Mouse (Mus musculus) bone marrow, adult 2 months (tissue): ENCODE measurements at regions not wholly inside any gene's neighbourhood (a gene's known extent, or its start where the extent isn't known, plus 50 kb on each side); places are given as distances from the start of the nearest gene placed in this dataset.

ENCODE experiments used
- H3K27ac ChIP-seq: fragments of 200-500 bp; 2 replicates; pipeline ENCODE4 v1.5.1; 2012; ENCODE audit warnings: low read depth, mild to moderate bottlenecking, control low read depth, inconsistent platforms, low read length; ENCODE audit not compliant: control insufficient read depth, poor library complexity, insufficient read depth
- H3K4me1 ChIP-seq: fragments of 200-500 bp; 2 replicates; pipeline ENCODE4 v1.6.1; 2011; ENCODE audit warnings: low read length; ENCODE audit not compliant: control insufficient read depth, insufficient read depth
- H3K4me3 ChIP-seq: fragments of 200-500 bp; replicated peaks from 2 replicates; pipeline ENCODE3; 2011; ENCODE audit warnings: mild to moderate bottlenecking, low read depth, low read length, control low read depth; ENCODE audit not compliant: control insufficient read depth
- CTCF ChIP-seq: fragments of 200-500 bp; IDR thresholded peaks from 2 replicates; pipeline ENCODE4 v1.5.1; 2011; ENCODE audit warnings: low read length, control low read depth; ENCODE audit not compliant: control insufficient read depth, insufficient read depth
- POLR2A ChIP-seq: fragments of 200-500 bp; IDR thresholded peaks from 2 replicates; pipeline ENCODE4 v1.6.1; 2011; ENCODE audit warnings: low read depth, mild to moderate bottlenecking, control low read depth, low read length, borderline replicate concordance; ENCODE audit not compliant: control insufficient read depth
- WGBS: fragments of 180-500 bp; shearing (Covaris S2); methylation state at CpG from one replicate; pipeline ENCODE4 v1.1.7; 2018; 5-methylcytosine and 5-hydroxymethylcytosine counted together

- Histone ChIP-seq H3K4me3 (no peak overlapping the region), H3K4me1 (no peaks in the 10 kb centered on the region), H3K27ac (no peak overlapping the region)
- 81% methylated on average over 5 of the region's 5 CpGs for WGBS
- TF ChIP-seq POLR2A: no peak
Measured at GRCm38 (mm10) chr2:51837864-51838263, 97.1 kb downstream of the Rbm43 start.

DNA sequence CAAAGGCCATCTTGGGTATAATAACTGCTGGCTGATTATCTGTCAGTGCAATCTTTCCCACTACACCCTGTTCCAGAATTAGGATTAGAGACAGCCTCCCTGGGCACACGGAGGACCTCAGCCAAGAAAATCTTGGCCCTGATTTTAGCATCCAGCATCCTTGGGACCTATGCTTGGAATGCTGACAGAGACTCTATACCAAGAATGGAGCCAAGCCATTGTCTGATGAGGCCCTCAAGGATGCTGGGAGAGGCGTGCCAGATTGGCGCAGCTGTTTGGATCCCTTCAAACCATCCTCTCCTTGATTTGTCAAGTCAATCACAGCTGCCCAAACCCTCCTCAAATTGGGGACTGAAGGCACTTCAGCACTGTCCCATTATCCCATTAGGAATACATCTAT, 94.2 kb downstream of the Rbm43 start:
- Histone ChIP-seq H3K4me3 (no peak overlapping the region), H3K27ac (no peak overlapping the region), H3K4me1 (no peaks in the 10 kb centered on the region)
- no peak for TF ChIP-seq CTCF
- no peak for TF ChIP-seq POLR2A
- WGBS: 84% methylated on average over 3 of the region's 3 CpGs

DNA sequence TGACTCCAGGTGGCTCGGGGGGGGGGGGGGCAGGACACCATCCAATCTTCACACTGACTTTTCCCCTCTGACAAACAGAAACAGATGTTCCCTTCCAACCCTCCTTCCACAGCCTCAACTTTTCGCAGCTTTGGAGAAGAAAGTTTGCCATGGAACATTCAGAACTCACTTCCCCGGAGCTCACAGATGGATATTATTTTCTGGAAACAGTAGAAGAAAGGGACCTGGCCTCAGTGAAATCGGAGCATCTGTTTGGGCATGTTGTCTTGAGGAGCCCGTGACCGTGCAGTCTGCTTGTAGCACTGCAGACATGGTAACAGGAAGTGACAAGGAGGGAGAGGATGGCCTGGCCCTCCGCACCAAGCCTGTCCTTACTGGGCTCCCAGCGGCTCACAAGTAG, 90.1 kb downstream of the Rbm43 start:
- H3K27ac ChIP-seq: no peak overlapping the region
- H3K4me1 ChIP-seq: no peaks in the 10 kb centered on the region
- TF ChIP-seq CTCF (no peak), POLR2A (no peak)
- WGBS: 69% methylated on average over 8 of the region's 8 CpGs
- H3K4me3 ChIP-seq: no peak overlapping the region

DNA sequence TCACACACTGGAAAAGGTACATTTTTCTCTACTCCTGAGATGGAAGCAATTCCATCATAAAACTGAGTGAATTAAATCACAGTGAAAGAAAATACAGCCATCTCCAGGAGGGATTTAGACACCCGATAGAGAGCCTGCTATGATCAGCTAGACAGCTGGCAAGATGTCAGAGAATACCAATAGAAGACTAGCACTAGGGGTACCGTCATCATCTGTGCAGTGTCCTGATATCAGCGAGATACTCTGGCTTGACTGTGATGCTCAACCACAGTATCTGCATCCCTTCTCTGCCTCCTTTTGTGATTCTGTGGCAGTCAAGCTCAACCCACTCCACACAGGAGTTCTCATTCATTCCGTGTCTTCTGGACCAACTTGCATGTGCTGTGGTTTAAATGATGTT, 87.4 kb downstream of the Rbm43 start:
- H3K4me3 ChIP-seq: no peak overlapping the region
- TF ChIP-seq CTCF (no peak), POLR2A (no peak)
- H3K27ac ChIP-seq: no peak overlapping the region
- H3K4me1 ChIP-seq: no peaks in the 10 kb centered on the region
- 75% methylated on average over 4 of the region's 4 CpGs for WGBS

GRCm38 (mm10) chr2:51847964-51848363, 87.0 kb downstream of the Rbm43 start:
- TF ChIP-seq POLR2A: no peak
- WGBS: 76% methylated on average over 6 of the region's 6 CpGs
- Histone ChIP-seq H3K4me1 (no peaks in the 10 kb centered on the region), H3K27ac (no peak overlapping the region), H3K4me3 (no peak overlapping the region)

DNA sequence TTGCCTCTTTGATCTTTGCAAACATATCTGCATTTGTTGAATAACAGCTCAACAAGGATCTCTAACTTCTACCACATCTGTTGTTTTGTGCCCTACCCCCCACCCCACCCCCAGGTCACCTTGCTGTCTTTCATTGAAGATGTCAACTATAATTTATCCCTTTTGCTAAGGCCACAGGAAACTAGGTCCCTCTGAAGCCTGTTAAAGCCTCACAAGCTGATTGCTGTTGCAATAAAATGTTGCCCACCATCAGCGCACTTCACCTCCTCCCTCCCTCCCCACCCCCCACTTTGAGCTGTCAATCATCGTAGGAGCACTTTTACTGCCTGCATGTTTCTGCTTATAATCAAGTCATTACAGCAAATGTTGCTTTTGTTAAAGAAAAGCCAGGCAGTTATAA, 86.5 kb downstream of the Rbm43 start:
- TF ChIP-seq CTCF (no peak), POLR2A (no peak)
- Histone ChIP-seq H3K27ac (no peak overlapping the region), H3K4me3 (no peak overlapping the region), H3K4me1 (no peaks in the 10 kb centered on the region)
- WGBS: 60% methylated on average over 2 of the region's 2 CpGs

GRCm38 (mm10) chr2:51850581-51850980, 84.4 kb downstream of the Rbm43 start:
- Histone ChIP-seq H3K27ac (no peak overlapping the region), H3K4me1 (no peaks in the 10 kb centered on the region), H3K4me3 (no peak overlapping the region)
- WGBS: 84% methylated on average over 9 of the region's 9 CpGs
- TF ChIP-seq CTCF (no peak), POLR2A (no peak)

- no peak overlapping the region for H3K27ac ChIP-seq
- WGBS: 84% methylated on average over 7 of the region's 7 CpGs
- H3K4me1 ChIP-seq: no peaks in the 10 kb centered on the region
- H3K4me3 ChIP-seq: no peak overlapping the region
- TF ChIP-seq CTCF: no peak
- no peak for TF ChIP-seq POLR2A
Measured at GRCm38 (mm10) chr2:51851711-51852110, 83.3 kb downstream of the Rbm43 start.

- H3K27ac ChIP-seq: no peak overlapping the region
- H3K4me1 ChIP-seq: no peaks in the 10 kb centered on the region
- H3K4me3 ChIP-seq: no peak overlapping the region
- TF ChIP-seq POLR2A (no peak), CTCF (no peak)
Measured at GRCm38 (mm10) chr2:51857226-51857625, 77.7 kb downstream of the Rbm43 start.
